Mouse (Mus musculus): ENCODE data around the gene Csnk1g2.

Csnk1g2 gene

DNA sequence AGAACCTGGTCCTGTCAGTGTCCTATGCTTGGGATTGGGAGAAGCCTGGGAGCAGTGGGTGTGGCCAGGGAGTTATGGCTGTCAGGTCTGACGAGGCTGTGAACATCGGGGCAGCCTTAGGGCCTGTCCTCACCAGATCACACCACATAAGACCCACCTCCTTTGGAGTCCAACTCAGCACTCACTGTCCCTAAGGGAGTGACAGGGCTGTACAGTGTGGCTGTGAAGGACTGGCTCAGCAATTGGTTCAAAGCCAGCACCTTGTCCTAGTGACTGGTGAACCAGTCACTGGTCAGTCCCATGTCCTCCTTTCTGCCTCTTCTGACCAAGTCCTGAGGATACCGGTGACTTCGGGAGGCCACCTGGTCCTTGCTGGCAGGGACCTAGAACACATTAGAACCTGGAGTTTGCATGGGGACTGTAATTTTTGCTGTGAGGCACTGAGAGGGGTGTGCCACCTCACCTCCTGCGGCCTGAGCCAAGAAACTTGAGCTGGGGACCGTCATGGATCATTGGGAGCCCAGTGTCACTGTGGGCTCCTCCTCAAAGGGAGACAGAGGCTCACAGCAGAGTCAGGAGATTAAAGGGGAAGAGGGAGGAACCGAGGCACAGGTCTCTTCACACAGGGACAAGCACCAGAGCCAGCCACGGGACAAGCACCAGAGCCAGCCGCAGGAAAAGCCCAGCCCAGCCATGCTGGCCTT is 57.1 kb downstream of the Csnk1g2 start:
- DNase-seq (ENCODE audit: low spot score in 2 of 2), result no peak

DNA sequence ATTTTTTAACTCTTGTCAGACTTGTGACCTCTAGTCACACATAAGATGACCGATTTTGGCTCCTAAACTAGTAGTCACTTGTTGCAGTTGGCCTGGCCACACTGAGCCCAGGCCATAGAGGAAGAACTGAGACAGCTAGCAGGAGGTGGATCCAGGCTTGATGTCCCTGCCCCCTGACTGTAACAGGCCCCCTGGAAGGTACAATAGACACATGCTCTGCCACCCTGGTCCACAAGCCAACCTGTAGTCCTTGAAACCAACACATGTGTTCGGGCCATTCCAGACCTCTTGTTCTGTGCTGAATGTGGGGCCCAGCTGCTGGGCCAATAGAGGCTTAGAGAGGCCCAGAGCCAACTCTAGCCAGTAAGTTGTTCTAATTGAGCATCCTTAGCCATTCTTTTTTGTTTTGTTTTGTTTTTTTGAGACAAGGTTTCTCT is 57.6 kb downstream of the Csnk1g2 start:
- no peak for DNase-seq (ENCODE audit: low spot score in 2 of 2)

DNA sequence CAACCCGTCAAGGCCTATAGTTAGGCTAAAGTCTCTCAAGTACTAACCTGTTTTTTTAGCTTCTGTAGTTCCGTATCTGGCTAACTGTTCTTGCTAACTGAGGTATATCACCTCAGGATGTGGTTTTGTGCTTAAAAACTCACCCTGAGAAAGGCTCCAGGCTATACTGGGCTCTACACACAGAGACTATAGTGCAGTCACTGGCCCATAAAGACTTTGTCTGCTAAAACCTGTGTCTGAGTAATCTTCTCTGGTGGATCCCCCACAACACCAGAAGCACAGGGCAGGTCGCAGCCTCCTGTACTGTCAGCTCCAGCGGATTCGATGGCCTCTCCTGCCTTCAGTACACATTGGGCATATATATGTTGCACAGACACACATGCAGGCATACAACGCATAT is 59.4 kb downstream of the Csnk1g2 start:
- DNase-seq (ENCODE audit: low spot score in 2 of 2), result no peak

DNA sequence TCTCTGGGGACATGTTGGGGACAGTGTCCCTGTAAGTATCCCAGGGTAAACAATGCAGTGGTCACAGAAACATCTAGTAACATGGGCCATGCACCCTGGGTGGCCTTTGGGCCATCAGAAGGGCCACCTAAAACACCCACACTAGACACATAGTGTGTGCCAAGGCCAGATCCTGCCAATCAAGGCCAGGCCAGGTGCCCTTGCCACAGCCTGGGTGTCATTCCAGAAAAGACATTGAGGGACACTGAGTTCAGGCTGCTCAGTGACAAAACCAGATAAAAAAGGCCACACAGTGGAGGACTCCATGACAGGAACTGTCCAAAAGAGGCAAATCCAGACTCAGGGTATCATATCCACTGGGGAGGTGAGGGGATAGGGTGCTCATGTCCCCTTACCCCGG is 61.0 kb downstream of the Csnk1g2 start:
- no peak for DNase-seq (ENCODE audit: low spot score in 2 of 2)

DNA sequence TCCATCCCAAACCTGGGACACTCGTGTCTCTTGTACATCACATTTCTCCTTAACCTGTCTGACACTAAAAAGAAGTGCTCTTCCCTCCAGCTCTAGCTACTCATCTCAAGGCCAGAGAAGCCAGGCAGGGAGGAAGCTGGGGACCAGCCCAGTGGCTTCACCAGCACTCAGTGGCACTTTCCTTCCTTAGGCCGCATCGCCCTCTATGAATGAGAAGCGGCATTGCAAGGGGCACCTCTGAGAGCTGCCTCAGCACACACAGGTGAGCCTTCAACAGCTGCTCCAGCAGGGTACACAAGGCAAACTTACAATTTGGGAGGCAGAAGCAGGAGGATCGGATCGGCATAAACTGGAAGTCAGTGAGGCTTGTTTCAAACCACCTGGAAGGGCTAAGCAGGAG is 61.6 kb downstream of the Csnk1g2 start:
- DNase-seq (ENCODE audit: low spot score in 2 of 2), result no peak

DNA sequence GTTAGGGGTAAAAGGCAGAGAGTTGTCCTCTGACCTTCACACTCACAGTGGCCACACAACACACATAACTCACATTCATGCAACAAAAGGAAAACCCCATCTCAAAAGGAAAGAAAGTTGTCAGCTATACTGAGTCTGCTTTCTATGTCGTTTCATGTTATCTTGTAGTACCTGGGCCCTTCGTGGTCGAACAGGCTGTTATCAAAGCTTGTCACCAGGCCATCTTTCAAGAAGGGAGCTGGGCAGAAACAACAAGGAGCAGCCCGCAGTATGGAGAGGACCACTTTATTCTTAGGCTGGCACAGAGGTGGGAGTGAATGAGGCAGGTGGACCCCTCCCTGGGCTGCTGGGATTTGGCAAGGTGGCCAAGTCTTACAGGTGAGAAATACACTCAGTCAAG is 62.3 kb downstream of the Csnk1g2 start:
- no peak for DNase-seq (ENCODE audit: low spot score in 2 of 2)

DNA sequence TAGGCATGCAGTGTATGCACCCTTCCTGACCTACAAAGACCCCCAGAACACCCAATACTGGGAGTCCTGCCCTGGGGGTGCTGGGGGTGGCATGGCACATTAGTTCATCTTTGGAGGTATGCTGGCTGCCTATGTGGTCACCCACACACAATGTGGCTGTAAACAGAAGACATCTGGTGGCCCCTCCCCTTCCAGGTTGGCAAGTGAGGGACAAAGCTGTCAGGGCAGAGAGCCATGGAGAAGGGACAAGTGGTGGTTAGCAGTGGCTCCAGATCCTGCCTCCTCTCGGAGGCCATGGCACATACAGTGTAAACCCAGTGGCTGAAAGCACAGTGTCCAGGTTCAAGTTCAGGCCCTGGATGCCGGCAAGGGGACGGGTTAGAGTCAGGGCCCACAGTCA is 64.0 kb downstream of the Csnk1g2 start:
- DNase-seq (ENCODE audit: low spot score in 2 of 2), result no peak

DNA sequence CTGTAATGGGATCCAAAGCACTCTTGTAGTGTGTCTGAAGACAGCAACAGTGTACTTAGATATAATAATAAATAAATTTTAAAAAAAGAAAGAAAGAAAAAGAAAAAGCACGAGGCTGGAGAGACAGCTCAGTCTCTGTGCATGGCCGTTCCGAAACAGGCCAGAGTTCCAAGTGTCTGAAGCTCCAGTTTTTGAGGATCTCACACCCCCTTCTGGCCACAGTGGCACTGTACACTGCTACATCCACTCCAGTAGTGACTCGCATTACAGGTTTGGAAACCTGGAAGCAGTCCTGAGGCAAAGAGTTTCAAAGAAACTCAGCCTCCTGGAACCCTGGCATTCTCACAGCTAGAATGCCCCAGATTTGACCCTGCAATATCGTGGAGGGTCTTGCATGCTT is 65.2 kb downstream of the Csnk1g2 start:
- no peak for DNase-seq (ENCODE audit: low spot score in 2 of 2)
